Mouse (Mus musculus): Measurements from ENCODE around the gene Ccr2.
"Not testable (repeated sequence)": the region's sequence is repeated elsewhere in the genome, so short reads cannot be mapped to it uniquely, and the experiment has no call there.

Gene Ccr2

GRCm38 (mm10) chr9:124121387-124122184, 19.8 kb downstream of the Ccr2 start, which contains the start of gene Ccr5:
Gene Ccr5, plus strand, starts transcription at chr9:124121543.
- DNase-seq = no peak

- DNase-seq = peak in 1 of 2 experiments; percentile 10
Measured at GRCm38 (mm10) chr9:124125576-124125975, 23.8 kb downstream of the Ccr2 start.

- no peak for DNase-seq
Measured at GRCm38 (mm10) chr9:124126373-124126772, 24.6 kb downstream of the Ccr2 start.

DNA sequence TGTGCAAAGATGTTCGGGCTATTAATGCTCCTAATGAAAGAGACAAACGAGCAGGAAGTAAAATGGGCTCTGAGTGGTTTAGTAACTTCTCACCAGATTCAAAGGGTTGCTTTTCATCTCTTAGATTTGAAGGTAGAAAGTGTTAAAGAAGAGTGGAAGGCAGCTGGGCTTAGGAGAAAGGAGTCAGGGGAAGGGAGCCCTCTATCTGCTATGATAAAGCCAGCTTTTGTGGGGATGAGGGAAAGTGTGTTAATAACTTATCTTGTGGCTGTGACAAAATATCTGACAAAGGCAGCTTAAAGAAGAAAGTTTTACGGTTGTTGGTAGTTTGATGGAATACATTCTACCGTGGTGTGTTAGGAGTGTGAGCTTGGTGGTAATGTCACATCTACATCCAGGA, 25.7 kb downstream of the Ccr2 start:
- DNase-seq = no peak

- DNase-seq = peak; percentile 32 to 53
Measured at GRCm38 (mm10) chr9:124128379-124128778, 26.6 kb downstream of the Ccr2 start.

GRCm38 (mm10) chr9:124132899-124133298, 31.1 kb downstream of the Ccr2 start:
- DNase-seq = not testable (repeated sequence)

- DNase-seq = not testable (repeated sequence)
Measured at GRCm38 (mm10) chr9:124134919-124135318, 33.2 kb downstream of the Ccr2 start.

- DNase-seq = no peak
Measured at GRCm38 (mm10) chr9:124137619-124138018, 35.9 kb downstream of the Ccr2 start.

- no peak for DNase-seq
Measured at GRCm38 (mm10) chr9:124138055-124138775, 36.5 kb downstream of the Ccr2 start.

DNA sequence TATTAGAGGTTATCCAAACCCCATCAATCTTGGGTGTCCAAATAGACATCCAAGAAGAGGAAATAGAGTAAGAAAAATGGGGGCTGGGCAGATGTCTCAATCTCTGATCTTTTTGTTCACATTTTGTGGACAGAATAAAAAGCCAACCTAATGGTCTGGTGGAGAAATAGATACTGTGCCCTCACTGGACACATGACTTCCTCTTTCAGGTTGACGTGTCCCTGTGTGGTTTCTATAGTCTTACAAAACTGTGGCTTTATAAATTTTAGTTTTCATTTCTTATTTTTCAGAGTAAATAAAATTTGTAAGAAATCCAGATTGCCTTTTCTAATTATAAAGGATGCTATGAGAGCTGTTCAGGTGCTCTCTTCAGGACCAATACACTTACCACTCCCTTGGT, 41.9 kb downstream of the Ccr2 start:
- no peak for DNase-seq

- no peak for DNase-seq
Measured at GRCm38 (mm10) chr9:124146307-124146706, 44.6 kb downstream of the Ccr2 start.

Measured in kidney, postnatal 36 days (tissue).